In the genomic region with DNA sequence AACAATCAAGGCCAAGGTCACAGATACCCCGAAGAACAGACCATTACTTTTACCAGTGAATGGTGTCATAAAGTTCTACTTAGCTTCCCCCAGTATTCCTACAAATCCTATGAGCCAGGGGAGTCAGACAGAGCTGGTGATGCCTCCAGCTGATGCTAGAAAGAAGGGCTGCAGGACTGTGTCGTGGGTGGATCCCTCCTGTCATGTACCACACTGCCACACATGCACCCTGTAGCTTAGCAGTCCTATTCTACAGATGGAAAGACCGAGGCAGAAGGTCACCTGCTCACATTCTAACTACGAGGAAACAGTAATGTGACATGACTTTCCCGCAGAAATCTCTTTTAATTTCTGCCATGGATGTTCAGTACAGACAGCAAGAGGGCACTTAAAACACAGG, we compare ENCODE assay signal across 10 mouse cellular contexts. TPM values are rescaled to one million over a fixed set of nuclear protein-coding genes. Genes with fewer than 3 reads are reported as not detected.
A peak's percentile ranks its signal among the peaks of the same experiment; 100 is the strongest.
DNase-seq lines count a peak whose midpoint lies in the region; ATAC-seq lines count a peak whose summit lies in the region.
"Had no signal": no experiment of that assay in that cellular context is flagged by ENCODE, and none has a peak within 500 bp of the region (broad histone marks: within the 10 kb centered on the region; RNA-seq: fewer than 3 reads in every experiment).

No protein-coding gene starts in this region.

- WGBS in hindbrain, embryonic 12.5 days, result 91% methylated on average over 5 of the region's 5 CpGs
- 86% methylated on average over 5 of the region's 5 CpGs for WGBS in hindbrain, embryonic 10.5 days
- 82% methylated on average over 5 of the region's 5 CpGs for WGBS in lung, embryonic 15.5 days
- 85% methylated on average over 5 of the region's 5 CpGs for WGBS in embryonic facial prominence, embryonic 13.5 days
- WGBS in limb, embryonic 12.5 days, result 90% methylated on average over 5 of the region's 5 CpGs

- H3K4me1 ChIP-seq in hindbrain, embryonic 12.5 days, result peaks cover 42% of the 10 kb centered on the region
- peaks cover 45% of the 10 kb centered on the region for H3K4me1 ChIP-seq in hindbrain, embryonic 10.5 days (replicated peaks)
- peaks cover 15% of the 10 kb centered on the region for H3K4me1 ChIP-seq in lung, embryonic 15.5 days
- peaks cover 24% of the 10 kb centered on the region for H3K4me1 ChIP-seq in embryonic facial prominence, embryonic 13.5 days
- H3K4me1 ChIP-seq in limb, embryonic 12.5 days (replicated peaks), result peaks cover 20% of the 10 kb centered on the region

- no peak for ATAC-seq in hindbrain, embryonic 12.5 days (ENCODE audit: low FRiP score)
- ATAC-seq in lung, embryonic 15.5 days (ENCODE audit: borderline replicate concordance, extremely low read depth, low FRiP score, low TSS enrichment), result no peak
- no peak for ATAC-seq in embryonic facial prominence, embryonic 13.5 days (ENCODE audit: insufficient number of reproducible peaks, insufficient read depth, low FRiP score, low TSS enrichment, low read depth)
- ATAC-seq in limb, embryonic 12.5 days (ENCODE audit: insufficient number of reproducible peaks, insufficient read depth, low FRiP score, low TSS enrichment, low read depth), result no peak
- ATAC-seq: inflammation-experienced regulatory T-cells, adult 6 months had no signal

- no peak overlapping the region for H3K4me3 ChIP-seq in hindbrain, embryonic 12.5 days
- H3K4me3 ChIP-seq in hindbrain, embryonic 10.5 days, result no peak overlapping the region
- H3K4me3 ChIP-seq in lung, embryonic 15.5 days, result no peak overlapping the region
- H3K4me3 ChIP-seq in embryonic facial prominence, embryonic 13.5 days, result no peak overlapping the region
- H3K4me3 ChIP-seq in limb, embryonic 12.5 days (replicated peaks), result no peak overlapping the region

- no peak overlapping the region for H3K27ac ChIP-seq in hindbrain, embryonic 12.5 days
- H3K27ac ChIP-seq in hindbrain, embryonic 10.5 days, result no peak overlapping the region
- H3K27ac ChIP-seq in lung, embryonic 15.5 days, result no peak overlapping the region
- no peak overlapping the region for H3K27ac ChIP-seq in embryonic facial prominence, embryonic 13.5 days
- no peak overlapping the region for H3K27ac ChIP-seq in limb, embryonic 12.5 days

- H3K9ac ChIP-seq in hindbrain, embryonic 12.5 days, result no peak overlapping the region
- no peak overlapping the region for H3K9ac ChIP-seq in lung, embryonic 15.5 days
- H3K9ac ChIP-seq in embryonic facial prominence, embryonic 13.5 days, result 0 out of 2 replicates have a peak overlapping the region, but pooled peaks have one; percentile 8
- H3K9ac ChIP-seq in limb, embryonic 12.5 days (replicated peaks), result no peak overlapping the region

- H3K27me3 ChIP-seq in hindbrain, embryonic 12.5 days, result no peaks in the 10 kb centered on the region
- H3K27me3 ChIP-seq in hindbrain, embryonic 10.5 days (ENCODE audit: insufficient read depth, poor library complexity, severe bottlenecking), result no peaks in the 10 kb centered on the region
- no peaks in the 10 kb centered on the region for H3K27me3 ChIP-seq in lung, embryonic 15.5 days
- H3K27me3 ChIP-seq in embryonic facial prominence, embryonic 13.5 days, result no peaks in the 10 kb centered on the region
- H3K27me3 ChIP-seq in limb, embryonic 12.5 days, result no peaks in the 10 kb centered on the region

- no peaks in the 10 kb centered on the region for H3K9me3 ChIP-seq in hindbrain, embryonic 12.5 days (replicated peaks)
- H3K9me3 ChIP-seq in hindbrain, embryonic 10.5 days, result no peaks in the 10 kb centered on the region
- no peaks in the 10 kb centered on the region for H3K9me3 ChIP-seq in lung, embryonic 15.5 days
- no peaks in the 10 kb centered on the region for H3K9me3 ChIP-seq in embryonic facial prominence, embryonic 13.5 days
- no peaks in the 10 kb centered on the region for H3K9me3 ChIP-seq in limb, embryonic 12.5 days

- no peak for DNase-seq in hindbrain, embryonic 10.5 days (ENCODE audit: low spot score)
- no peak for DNase-seq in lung, postnatal 25 days (ENCODE audit: low spot score)
- no peak for DNase-seq in adrenal gland, postnatal 4 days (ENCODE audit: low spot score in 2 of 2)
- DNase-seq: right cerebral cortex, adult 18-20 months; thymus, postnatal 25 days had no signal

- H3K36me3 ChIP-seq in hindbrain, embryonic 12.5 days, result no peaks in the 10 kb centered on the region
- 0 out of 2 replicates have a peak, but pooled peaks cover 5% of the 10 kb centered on the region for H3K36me3 ChIP-seq in hindbrain, embryonic 10.5 days
- H3K36me3 ChIP-seq in lung, embryonic 15.5 days, result no peaks in the 10 kb centered on the region
- H3K36me3 ChIP-seq in embryonic facial prominence, embryonic 13.5 days, result peaks cover 15% of the 10 kb centered on the region
- peaks cover 12% of the 10 kb centered on the region; the same call in 1 of the 2 replicates for H3K36me3 ChIP-seq in limb, embryonic 12.5 days

- H3K4me2 ChIP-seq in hindbrain, embryonic 12.5 days (replicated peaks), result peak overlapping the region; percentile 93; the same call in 1 of the 2 replicates
- H3K4me2 ChIP-seq in lung, embryonic 15.5 days, result peak overlapping the region; percentile 80
- H3K4me2 ChIP-seq in embryonic facial prominence, embryonic 13.5 days, result peak overlapping the region; percentile 91
- H3K4me2 ChIP-seq in limb, embryonic 12.5 days, result peak overlapping the region; percentile 88

RNA-seq across cellular contexts. Expression of gene Zer1, which starts 1.6 kb away (rescaled TPM):
- 11.8 and 12.6 TPM in 2 replicates for polyA plus RNA-seq in hindbrain, embryonic 12.5 days (2016; fragmentation: Nextera tagmentation; extraction: Ambion mirVana)
- polyA plus RNA-seq in hindbrain, embryonic 10.5 days (2016; fragmentation: Nextera tagmentation; extraction: Ambion mirVana), result 6.5 and 8.7 TPM in 2 replicates
- polyA plus RNA-seq in lung, embryonic 15.5 days (2015; fragmentation: Nextera tagmentation; extraction: Ambion mirVana), result 6.5 and 8.1 TPM in 2 replicates
- polyA plus RNA-seq in embryonic facial prominence, embryonic 13.5 days (2015; fragmentation: Nextera tagmentation; extraction: Ambion mirVana), result 12.7 and 13.5 TPM in 2 replicates
- polyA plus RNA-seq in limb, embryonic 12.5 days (2016; fragmentation: Nextera tagmentation; extraction: Ambion mirVana), result 11.8 and 12.0 TPM in 2 replicates
- 10 to 100 TPM; 55.4 to 56.2 TPM for total RNA-seq in adrenal gland, postnatal 4 days (2021)

RNA-seq across cellular contexts. Expression of gene Tbc1d13, which starts 10.8 kb away (rescaled TPM):
- 10.3 and 10.6 TPM in 2 replicates for polyA plus RNA-seq in hindbrain, embryonic 12.5 days (2016; fragmentation: Nextera tagmentation; extraction: Ambion mirVana)
- polyA plus RNA-seq in hindbrain, embryonic 10.5 days (2016; fragmentation: Nextera tagmentation; extraction: Ambion mirVana), result 6.9 and 10.2 TPM in 2 replicates
- polyA plus RNA-seq in lung, embryonic 15.5 days (2015; fragmentation: Nextera tagmentation; extraction: Ambion mirVana), result 8.3 and 9.5 TPM in 2 replicates
- polyA plus RNA-seq in embryonic facial prominence, embryonic 13.5 days (2015; fragmentation: Nextera tagmentation; extraction: Ambion mirVana), result 11.1 and 13.7 TPM in 2 replicates
- 11.3 and 13.1 TPM in 2 replicates for polyA plus RNA-seq in limb, embryonic 12.5 days (2016; fragmentation: Nextera tagmentation; extraction: Ambion mirVana)
- 10 to 100 TPM; 66.6 to 68.6 TPM for total RNA-seq in adrenal gland, postnatal 4 days (2021)

RNA-seq across cellular contexts. Expression of gene Zdhhc12, which starts 29.3 kb away (rescaled TPM):
- 23.7 and 25.5 TPM in 2 replicates for polyA plus RNA-seq in hindbrain, embryonic 12.5 days (2016; fragmentation: Nextera tagmentation; extraction: Ambion mirVana)
- polyA plus RNA-seq in hindbrain, embryonic 10.5 days (2016; fragmentation: Nextera tagmentation; extraction: Ambion mirVana), result 37.6 and 41.5 TPM in 2 replicates
- polyA plus RNA-seq in lung, embryonic 15.5 days (2015; fragmentation: Nextera tagmentation; extraction: Ambion mirVana), result 31.4 and 32.5 TPM in 2 replicates
- polyA plus RNA-seq in embryonic facial prominence, embryonic 13.5 days (2015; fragmentation: Nextera tagmentation; extraction: Ambion mirVana), result 24.0 and 25.3 TPM in 2 replicates
- 26.0 and 28.2 TPM in 2 replicates for polyA plus RNA-seq in limb, embryonic 12.5 days (2016; fragmentation: Nextera tagmentation; extraction: Ambion mirVana)
- 10 to 100 TPM; 17.5 to 18.5 TPM for total RNA-seq in adrenal gland, postnatal 4 days (2021)

RNA-seq across cellular contexts. Expression of gene Pkn3, which starts 45.3 kb away (rescaled TPM):
- 7.0 and 7.2 TPM in 2 replicates for polyA plus RNA-seq in hindbrain, embryonic 12.5 days (2016; fragmentation: Nextera tagmentation; extraction: Ambion mirVana)
- polyA plus RNA-seq in hindbrain, embryonic 10.5 days (2016; fragmentation: Nextera tagmentation; extraction: Ambion mirVana), result 9.7 TPM in 2 replicates
- polyA plus RNA-seq in lung, embryonic 15.5 days (2015; fragmentation: Nextera tagmentation; extraction: Ambion mirVana), result 13.2 and 14.7 TPM in 2 replicates
- 7.6 and 11.4 TPM in 2 replicates for polyA plus RNA-seq in embryonic facial prominence, embryonic 13.5 days (2015; fragmentation: Nextera tagmentation; extraction: Ambion mirVana)
- polyA plus RNA-seq in limb, embryonic 12.5 days (2016; fragmentation: Nextera tagmentation; extraction: Ambion mirVana), result 12.3 and 14.1 TPM in 2 replicates
- 10 to 100 TPM; 11.4 to 12.4 TPM for total RNA-seq in adrenal gland, postnatal 4 days (2021)

RNA-seq across cellular contexts. Expression of gene Endog, which starts 48.5 kb away (rescaled TPM):
- 15.7 and 16.2 TPM in 2 replicates for polyA plus RNA-seq in hindbrain, embryonic 12.5 days (2016; fragmentation: Nextera tagmentation; extraction: Ambion mirVana)
- 15.9 and 17.5 TPM in 2 replicates for polyA plus RNA-seq in hindbrain, embryonic 10.5 days (2016; fragmentation: Nextera tagmentation; extraction: Ambion mirVana)
- 16.2 and 16.7 TPM in 2 replicates for polyA plus RNA-seq in lung, embryonic 15.5 days (2015; fragmentation: Nextera tagmentation; extraction: Ambion mirVana)
- polyA plus RNA-seq in embryonic facial prominence, embryonic 13.5 days (2015; fragmentation: Nextera tagmentation; extraction: Ambion mirVana), result 12.4 and 15.2 TPM in 2 replicates
- polyA plus RNA-seq in limb, embryonic 12.5 days (2016; fragmentation: Nextera tagmentation; extraction: Ambion mirVana), result 17.9 and 18.4 TPM in 2 replicates
- total RNA-seq in adrenal gland, postnatal 4 days (2021), result 10 to 100 TPM; 27.3 to 33.4 TPM
